Mouse (Mus musculus) limb, embryonic 15.5 days (tissue): Measurements from ENCODE around the gene Gns. TPM values are rescaled to one million over a fixed set of nuclear protein-coding genes. Genes with fewer than 3 reads are reported as not detected.

Experiments used
- ATAC-seq: fragments of 200-750 bp; cut with Nextera tagmentation; 2 replicates; pipeline ENCODE4 v1.8.0; 2017; ENCODE audit warnings: low read depth, moderate TSS enrichment; ENCODE audit not compliant: insufficient number of reproducible peaks, low FRiP score, low TSS enrichment
- H3K27ac ChIP-seq: fragments of 300-500 bp; sonication (generic); 2 replicates; pipeline ENCODE4 v1.5.1; 2015; ENCODE audit warnings: moderate library complexity, mild to moderate bottlenecking, inconsistent platforms
- H3K27me3 ChIP-seq: fragments of 300-500 bp; sonication (generic); 2 replicates; pipeline ENCODE4 v1.6.1; 2015; ENCODE audit warnings: inconsistent platforms
- H3K36me3 ChIP-seq: fragments of 300-500 bp; sonication (generic); 2 replicates; pipeline ENCODE4 v1.6.1; 2015; ENCODE audit warnings: inconsistent platforms
- H3K4me1 ChIP-seq: fragments of 300-500 bp; sonication (generic); 2 replicates; pipeline ENCODE4 v1.6.1; 2015; ENCODE audit warnings: inconsistent platforms
- H3K4me2 ChIP-seq: fragments of 300-500 bp; sonication (generic); 2 replicates; pipeline ENCODE4 v1.6.1; 2015; ENCODE audit warnings: mild to moderate bottlenecking, inconsistent platforms
- H3K4me3 ChIP-seq: fragments of 300-500 bp; sonication (generic); 2 replicates; pipeline ENCODE4 v1.5.1; 2015; ENCODE audit warnings: mild to moderate bottlenecking, inconsistent platforms
- H3K9ac ChIP-seq: fragments of 300-500 bp; sonication (generic); 2 replicates; pipeline ENCODE4 v1.6.1; 2015; ENCODE audit warnings: inconsistent platforms
- H3K9me3 ChIP-seq: fragments of 300-500 bp; sonication (generic); 2 replicates; pipeline ENCODE4 v1.6.1; 2016; ENCODE audit warnings: inconsistent platforms
- WGBS: fragments of 180-500 bp; shearing (Covaris S2); methylation state at CpG from one replicate; pipeline ENCODE4 v1.1.7; 2015; 5-methylcytosine and 5-hydroxymethylcytosine counted together
- polyA plus RNA-seq: library from polyadenylated mRNA; unstranded; fragments of >200 nt; fragmentation: Nextera tagmentation; extraction: Ambion mirVana; gene quantifications from 2 replicates; pipeline ENCODE4 v1.2.1, GENCODE M21; 2015

The Gns gene
- polyA plus RNA-seq, 1 experiment from 2014 or later = 47.6 TPM

- H3K4me1 ChIP-seq = no peaks in the 10 kb centered on the region
- H3K36me3 ChIP-seq = no peaks in the 10 kb centered on the region
- WGBS = 96% methylated on average over 10 of the region's 10 CpGs
- H3K27me3 ChIP-seq = no peaks in the 10 kb centered on the region
- H3K4me3 ChIP-seq = no peak overlapping the region
- H3K9me3 ChIP-seq = no peaks in the 10 kb centered on the region
- no peak overlapping the region for H3K27ac ChIP-seq
- no peak for ATAC-seq
- H3K9ac ChIP-seq = no peak overlapping the region
- H3K4me2 ChIP-seq = no peak overlapping the region
Observed at GRCm38 (mm10) chr10:121342260-121342659, 22.6 kb upstream of the Gns start.

GRCm38 (mm10) chr10:121343867-121344266 is 21.0 kb upstream of the Gns start:
- Histone ChIP-seq H3K9me3 (no peaks in the 10 kb centered on the region), H3K9ac (no peak overlapping the region), H3K27me3 (peaks cover 2% of the 10 kb centered on the region; the same call in 1 of the 2 replicates), H3K27ac (no peak overlapping the region), H3K4me1 (no peaks in the 10 kb centered on the region), H3K4me3 (no peak overlapping the region), H3K4me2 (no peak overlapping the region), H3K36me3 (no peaks in the 10 kb centered on the region)
- WGBS = 64% methylated on average over 6 of the region's 6 CpGs
- ATAC-seq = no peak

GRCm38 (mm10) chr10:121349244-121349643 is 15.6 kb upstream of the Gns start:
- no peak overlapping the region for H3K27ac ChIP-seq
- H3K36me3 ChIP-seq = no peaks in the 10 kb centered on the region
- no peak overlapping the region for H3K4me2 ChIP-seq
- H3K4me3 ChIP-seq = no peak overlapping the region
- H3K9ac ChIP-seq = no peak overlapping the region
- no peaks in the 10 kb centered on the region for H3K9me3 ChIP-seq
- H3K27me3 ChIP-seq = peaks cover 38% of the 10 kb centered on the region
- H3K4me1 ChIP-seq = peaks cover 17% of the 10 kb centered on the region
- no peak for ATAC-seq
- 43% methylated on average over 5 of the region's 5 CpGs for WGBS

- Histone ChIP-seq H3K27ac (no peak overlapping the region), H3K9me3 (no peaks in the 10 kb centered on the region), H3K4me1 (peaks cover 17% of the 10 kb centered on the region), H3K4me3 (peak overlapping the region; percentile 47), H3K36me3 (no peaks in the 10 kb centered on the region), H3K4me2 (peak overlapping the region; percentile 90), H3K9ac (0 out of 2 replicates have a peak overlapping the region, but pooled peaks have one; percentile 11), H3K27me3 (peaks cover 38% of the 10 kb centered on the region)
- 2% methylated on average over 35 of the region's 35 CpGs for WGBS
- ATAC-seq = no peak
Observed at GRCm38 (mm10) chr10:121350357-121351065, 14.4 kb upstream of the Gns start.

- no peak within 1 kb of the TSS for H3K27ac ChIP-seq
- peak; percentile 69; the same call in 1 of the 2 replicates for ATAC-seq
- peaks cover 17% of the 10 kb centered on the region for H3K4me1 ChIP-seq
- no peaks in the 10 kb centered on the region for H3K36me3 ChIP-seq
- H3K27me3 ChIP-seq = peaks cover 38% of the 10 kb centered on the region
- no peaks in the 10 kb centered on the region for H3K9me3 ChIP-seq
- peak within 1 kb of the TSS; percentile 90 for H3K4me2 ChIP-seq
- WGBS = under 1% methylated on average over 59 of the region's 61 CpGs
- peak within 1 kb of the TSS; percentile 47 for H3K4me3 ChIP-seq
- H3K9ac ChIP-seq = peak within 1 kb of the TSS; percentile 11; the same call in 1 of the 2 replicates
Observed at GRCm38 (mm10) chr10:121351066-121351581, 13.8 kb upstream of the Gns start, which contains the start of gene Tbc1d30. TSS of gene Tbc1d30 (minus strand) at chr10:121351278.

GRCm38 (mm10) chr10:121351692-121352290 is 13.1 kb upstream of the Gns start:
- Histone ChIP-seq H3K36me3 (no peaks in the 10 kb centered on the region), H3K27ac (no peak overlapping the region), H3K4me3 (peak overlapping the region; percentile 47), H3K9ac (no peak overlapping the region), H3K27me3 (peaks cover 38% of the 10 kb centered on the region), H3K4me1 (peaks cover 17% of the 10 kb centered on the region), H3K9me3 (no peaks in the 10 kb centered on the region), H3K4me2 (peak overlapping the region; percentile 90)
- no peak for ATAC-seq
- WGBS = 28% methylated on average over 15 of the region's 15 CpGs

- H3K4me2 ChIP-seq = no peak overlapping the region
- no peaks in the 10 kb centered on the region for H3K27me3 ChIP-seq
- H3K4me3 ChIP-seq = no peak overlapping the region
- 82% methylated on average over 2 of the region's 2 CpGs for WGBS
- no peaks in the 10 kb centered on the region for H3K9me3 ChIP-seq
- no peak overlapping the region for H3K9ac ChIP-seq
- ATAC-seq = no peak
- no peaks in the 10 kb centered on the region for H3K36me3 ChIP-seq
- peaks cover 6% of the 10 kb centered on the region for H3K4me1 ChIP-seq
- no peak overlapping the region for H3K27ac ChIP-seq
Observed at GRCm38 (mm10) chr10:121360358-121360757, 4.5 kb upstream of the Gns start.

- H3K27ac ChIP-seq = no peak overlapping the region
- no peaks in the 10 kb centered on the region for H3K9me3 ChIP-seq
- peaks cover 28% of the 10 kb centered on the region for H3K4me1 ChIP-seq
- H3K9ac ChIP-seq = no peak overlapping the region
- no peak overlapping the region for H3K4me3 ChIP-seq
- 83% methylated on average over 8 of the region's 8 CpGs for WGBS
- H3K4me2 ChIP-seq = no peak overlapping the region
- H3K36me3 ChIP-seq = no peaks in the 10 kb centered on the region
- no peaks in the 10 kb centered on the region for H3K27me3 ChIP-seq
- ATAC-seq = no peak
Observed at GRCm38 (mm10) chr10:121363201-121363600, 1.7 kb upstream of the Gns start.

GRCm38 (mm10) chr10:121364306-121364705 is 584 bp upstream of the Gns start:
- Histone ChIP-seq H3K9me3 (no peaks in the 10 kb centered on the region), H3K4me1 (peaks cover 28% of the 10 kb centered on the region), H3K9ac (peak overlapping the region; percentile 91; the same call in 1 of the 2 replicates), H3K27ac (no peak overlapping the region), H3K4me3 (peak overlapping the region; percentile 91), H3K36me3 (no peaks in the 10 kb centered on the region), H3K27me3 (no peaks in the 10 kb centered on the region), H3K4me2 (peak overlapping the region; percentile 91)
- ATAC-seq = no peak
- 21% methylated on average over 15 of the region's 15 CpGs for WGBS

GRCm38 (mm10) chr10:121365781-121366272 is 937 bp downstream of the Gns start:
- H3K36me3 ChIP-seq = peaks cover 10% of the 10 kb centered on the region
- ATAC-seq = no peak
- H3K27me3 ChIP-seq = no peaks in the 10 kb centered on the region
- no peaks in the 10 kb centered on the region for H3K9me3 ChIP-seq
- no peak overlapping the region for H3K9ac ChIP-seq
- no peak overlapping the region for H3K27ac ChIP-seq
- peaks cover 28% of the 10 kb centered on the region for H3K4me1 ChIP-seq
- WGBS = 10% methylated on average over 9 of the region's 9 CpGs
- H3K4me2 ChIP-seq = peak overlapping the region; percentile 91
- H3K4me3 ChIP-seq = peak overlapping the region; percentile 91

- Histone ChIP-seq H3K9me3 (no peaks in the 10 kb centered on the region), H3K36me3 (peaks cover 19% of the 10 kb centered on the region), H3K27ac (no peak overlapping the region), H3K27me3 (no peaks in the 10 kb centered on the region), H3K4me3 (no peak overlapping the region), H3K4me2 (no peak overlapping the region), H3K4me1 (peaks cover 28% of the 10 kb centered on the region), H3K9ac (no peak overlapping the region)
- no peak for ATAC-seq
- 68% methylated on average over 13 of the region's 13 CpGs for WGBS
Observed at GRCm38 (mm10) chr10:121367271-121367670, 2.4 kb downstream of the Gns start.

- no peak overlapping the region for H3K9ac ChIP-seq
- no peak overlapping the region for H3K27ac ChIP-seq
- no peak for ATAC-seq
- no peak overlapping the region for H3K4me2 ChIP-seq
- WGBS = 81% methylated on average over 9 of the region's 9 CpGs
- no peak overlapping the region for H3K4me3 ChIP-seq
- H3K4me1 ChIP-seq = peaks cover 28% of the 10 kb centered on the region
- no peaks in the 10 kb centered on the region for H3K9me3 ChIP-seq
- H3K27me3 ChIP-seq = no peaks in the 10 kb centered on the region
- peaks cover 19% of the 10 kb centered on the region for H3K36me3 ChIP-seq
Observed at GRCm38 (mm10) chr10:121367780-121368179, 2.9 kb downstream of the Gns start.
